19 mouse cellular contexts compared by ENCODE assay signal in the genomic region with DNA sequence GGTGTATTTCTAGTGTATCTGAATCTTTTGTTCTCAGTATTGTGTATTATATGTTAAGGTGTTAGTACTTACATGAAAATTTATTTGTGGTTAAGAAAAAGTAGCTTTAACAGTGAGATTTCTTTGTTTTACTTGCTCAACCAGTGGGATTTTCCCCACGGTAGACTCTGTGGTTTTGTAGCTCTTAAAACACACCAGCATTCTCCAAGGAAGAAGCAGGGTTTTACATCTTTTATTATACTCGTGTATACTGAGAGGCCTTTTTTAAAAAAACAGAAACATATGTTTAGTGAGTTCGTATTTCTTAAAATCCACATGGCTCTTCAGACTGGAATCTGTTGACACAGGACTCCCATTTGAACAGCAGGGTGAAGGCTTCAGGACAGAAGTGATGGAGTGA. TPM values are rescaled to one million over a fixed set of nuclear protein-coding genes. Genes with fewer than 3 reads are reported as not detected.
DNase-seq lines count a peak whose midpoint lies in the region; ATAC-seq lines count a peak whose summit lies in the region.
"Had no signal": no experiment of that assay in that cellular context is flagged by ENCODE, and none has a peak within 500 bp of the region (broad histone marks: within the 10 kb centered on the region; RNA-seq: fewer than 3 reads in every experiment).

No protein-coding gene starts in this region.

- H3K4me2 ChIP-seq in limb, embryonic 12.5 days, result no peak overlapping the region
- H3K4me2 ChIP-seq: forebrain, embryonic 12.5 days; heart, embryonic 12.5 days; hindbrain, embryonic 14.5 days had no signal

- no peak overlapping the region for H3K4me3 ChIP-seq in limb, embryonic 12.5 days (replicated peaks)
- H3K4me3 ChIP-seq in limb, embryonic 10.5 days, result no peak overlapping the region
- H3K4me3 ChIP-seq in embryonic facial prominence, embryonic 10.5 days, result no peak overlapping the region
- H3K4me3 ChIP-seq in midbrain, embryonic 10.5 days, result no peak overlapping the region
- H3K4me3 ChIP-seq: forebrain, embryonic 12.5 days; heart, embryonic 12.5 days; hindbrain, embryonic 10.5 days had no signal

- WGBS in limb, embryonic 12.5 days, result 20% methylated on average over 3 of the region's 3 CpGs
- WGBS in limb, embryonic 10.5 days, result 67% methylated on average over 3 of the region's 3 CpGs
- 47% methylated on average over 3 of the region's 3 CpGs for whole genome bisulfite sequencing in embryonic facial prominence, embryonic 10.5 days
- 85% methylated on average over 3 of the region's 3 CpGs for WGBS in midbrain, embryonic 10.5 days

- ATAC-seq in limb, embryonic 12.5 days (ENCODE audit: insufficient number of reproducible peaks, insufficient read depth, low FRiP score, low TSS enrichment, low read depth), result no peak
- ATAC-seq: activated CD4-positive, CD25-positive, alpha-beta regulatory T cell, adult 4 months; forebrain, embryonic 16.5 days; Patski had no signal

- no peak for DNase-seq in limb, embryonic 10.5 days (ENCODE audit: low spot score)
- DNase-seq in embryonic facial prominence, embryonic 10.5 days (ENCODE audit: low spot score), result peak; percentile 0
- DNase-seq in induced T-regulatory cell, adult 2 months (ENCODE audit: low read depth), result peak; percentile 12
- DNase-seq in midbrain, embryonic 10.5 days (ENCODE audit: low spot score), result no peak
- DNase-seq in left cerebral cortex, postnatal 14 days (ENCODE audit: low spot score in 2 of 2), result no peak
- no peak for DNase-seq in yolk sac, embryonic 10.5 days (ENCODE audit: low spot score)
- DNase-seq: adrenal gland, postnatal 14 days; cerebellum, adult 11-12 months; cerebellum, adult 9-10 months; cerebellum, postnatal 25 days; gastrocnemius, postnatal 10 days had no signal

- no peak overlapping the region for H3K9ac ChIP-seq in limb, embryonic 12.5 days (replicated peaks)
- H3K9ac ChIP-seq: forebrain, embryonic 12.5 days; heart, embryonic 12.5 days; hindbrain, embryonic 14.5 days had no signal

- H3K9me3 ChIP-seq in limb, embryonic 12.5 days, result no peaks in the 10 kb centered on the region
- no peaks in the 10 kb centered on the region for H3K9me3 ChIP-seq in limb, embryonic 10.5 days (replicated peaks)
- no peaks in the 10 kb centered on the region for H3K9me3 ChIP-seq in embryonic facial prominence, embryonic 10.5 days
- H3K9me3 ChIP-seq in midbrain, embryonic 10.5 days (replicated peaks), result no peaks in the 10 kb centered on the region
- H3K9me3 ChIP-seq: forebrain, embryonic 12.5 days; heart, embryonic 12.5 days; hindbrain, embryonic 10.5 days had no signal

- H3K36me3 ChIP-seq in limb, embryonic 12.5 days, result no peaks in the 10 kb centered on the region
- no peaks in the 10 kb centered on the region for H3K36me3 ChIP-seq in limb, embryonic 10.5 days
- 0 out of 2 replicates have a peak, but pooled peaks cover 3% of the 10 kb centered on the region for H3K36me3 ChIP-seq in embryonic facial prominence, embryonic 10.5 days (replicated peaks)
- no peaks in the 10 kb centered on the region for H3K36me3 ChIP-seq in midbrain, embryonic 10.5 days
- H3K36me3 ChIP-seq: forebrain, embryonic 12.5 days; heart, embryonic 12.5 days; hindbrain, embryonic 10.5 days had no signal

- peaks cover 34% of the 10 kb centered on the region for H3K4me1 ChIP-seq in limb, embryonic 12.5 days (replicated peaks)
- peaks cover 33% of the 10 kb centered on the region for H3K4me1 ChIP-seq in limb, embryonic 10.5 days
- H3K4me1 ChIP-seq in embryonic facial prominence, embryonic 10.5 days, result peaks cover 67% of the 10 kb centered on the region
- H3K4me1 ChIP-seq in midbrain, embryonic 10.5 days, result peaks cover 11% of the 10 kb centered on the region

- intact Hi-C loops in left cerebral cortex, postnatal 14 days (cut with DNase I), result no loop called here

- peak overlapping the region; percentile 31; the same call in 1 of the 2 replicates for H3K27ac ChIP-seq in limb, embryonic 12.5 days
- no peak overlapping the region for H3K27ac ChIP-seq in limb, embryonic 10.5 days
- H3K27ac ChIP-seq in embryonic facial prominence, embryonic 10.5 days (replicated peaks), result no peak overlapping the region; the same call in 1 of the 2 replicates
- H3K27ac ChIP-seq in midbrain, embryonic 10.5 days (replicated peaks), result no peak overlapping the region
- H3K27ac ChIP-seq: forebrain, embryonic 12.5 days; hindbrain, embryonic 10.5 days; hindbrain, embryonic 14.5 days had no signal

- H3K27me3 ChIP-seq in limb, embryonic 12.5 days, result 0 out of 2 replicates have a peak, but pooled peaks cover 3% of the 10 kb centered on the region
- no peaks in the 10 kb centered on the region for H3K27me3 ChIP-seq in limb, embryonic 10.5 days (ENCODE audit: low read depth, poor library complexity, severe bottlenecking)
- H3K27me3 ChIP-seq in embryonic facial prominence, embryonic 10.5 days (replicated peaks; ENCODE audit: low read depth, poor library complexity, severe bottlenecking), result no peaks in the 10 kb centered on the region
- no peaks in the 10 kb centered on the region for H3K27me3 ChIP-seq in midbrain, embryonic 10.5 days (ENCODE audit: low read depth, poor library complexity, severe bottlenecking)
- H3K27me3 ChIP-seq: forebrain, embryonic 12.5 days; heart, embryonic 12.5 days; Patski had no signal

RNA-seq across cellular contexts. Expression of a gene that starts 40.8 kb away (rescaled TPM):
- 10.1 and 15.3 TPM in 2 replicates for polyA plus RNA-seq in limb, embryonic 12.5 days (2016; fragmentation: Nextera tagmentation; extraction: Ambion mirVana)
- 8.6 and 10.8 TPM in 2 replicates for polyA plus RNA-seq in limb, embryonic 10.5 days (2016; fragmentation: Nextera tagmentation; extraction: Ambion mirVana)
- polyA plus RNA-seq in embryonic facial prominence, embryonic 10.5 days (2016; fragmentation: Nextera tagmentation; extraction: Ambion mirVana), result 8.9 and 10.0 TPM in 2 replicates
- polyA plus RNA-seq in midbrain, embryonic 10.5 days (2016; fragmentation: Nextera tagmentation; extraction: Ambion mirVana), result 7.0 and 9.7 TPM in 2 replicates
- 10 to 100 TPM; 15.6 to 16.7 TPM for total RNA-seq in left cerebral cortex, postnatal 14 days (2021)

RNA-seq across cellular contexts. Expression of a gene that starts 40.9 kb away (rescaled TPM):
- polyA plus RNA-seq in limb, embryonic 12.5 days (2016; fragmentation: Nextera tagmentation; extraction: Ambion mirVana), result 21.7 and 23.7 TPM in 2 replicates
- polyA plus RNA-seq in limb, embryonic 10.5 days (2016; fragmentation: Nextera tagmentation; extraction: Ambion mirVana), result 23.3 and 24.5 TPM in 2 replicates
- polyA plus RNA-seq in embryonic facial prominence, embryonic 10.5 days (2016; fragmentation: Nextera tagmentation; extraction: Ambion mirVana), result 19.8 and 21.0 TPM in 2 replicates
- polyA plus RNA-seq in midbrain, embryonic 10.5 days (2016; fragmentation: Nextera tagmentation; extraction: Ambion mirVana), result 18.6 and 22.6 TPM in 2 replicates
- total RNA-seq in left cerebral cortex, postnatal 14 days (2021), result 10 to 100 TPM; 11.8 to 12.3 TPM

Comparison
In these comparisons a context has a peak if more than half of its experiments do, and no peak if none do; other contexts are left out.
1. DNase-seq: peak in embryonic facial prominence, embryonic 10.5 days (single experiment) and induced T-regulatory cell, adult 2 months (single experiment); none in limb, embryonic 10.5 days (single experiment), midbrain, embryonic 10.5 days (single experiment), left cerebral cortex, postnatal 14 days (0 of 2) and yolk sac, embryonic 10.5 days (single experiment).